Mouse (Mus musculus): Measurements from ENCODE around the gene E2f7. TPM values are rescaled to one million over a fixed set of nuclear protein-coding genes. Genes with fewer than 3 reads are reported as not detected.
"Not testable (repeated sequence)": the region's sequence is repeated elsewhere in the genome, so short reads cannot be mapped to it uniquely, and the experiment has no call there.

The E2f7 gene
- polyA plus RNA-seq, 1 experiment from 2014 or later: 8.3 TPM

DNA sequence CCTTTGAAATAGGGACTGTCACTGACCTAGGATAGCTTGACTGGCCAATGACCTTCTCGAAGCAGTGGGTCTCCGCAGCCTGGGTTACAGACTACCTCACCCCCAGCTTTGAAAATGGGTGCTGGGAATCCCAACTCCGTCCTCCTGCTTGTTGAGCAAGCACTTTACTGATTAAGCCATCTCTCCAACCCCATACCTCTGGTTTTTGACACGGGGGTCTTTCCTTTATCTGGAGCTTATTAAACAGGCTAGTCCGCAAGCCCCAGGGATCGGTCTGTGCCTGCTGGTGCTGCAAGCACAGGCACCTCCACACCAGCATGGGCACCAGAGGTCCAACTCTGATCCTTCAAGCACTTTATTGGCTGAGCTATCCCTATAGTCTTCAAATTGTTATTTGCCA lies 1.5 kb upstream of the E2f7 start:
- Histone ChIP-seq H3K36me3 (ENCODE audit: control insufficient read depth, insufficient read depth, low read length) (0 out of 2 replicates have a peak, but pooled peaks cover under 1% of the 10 kb centered on the region), H3K9ac (ENCODE audit: low read length) (no peak overlapping the region), H3K27ac (ENCODE audit: low read depth, low read length) (no peak overlapping the region), H3K4me1 (ENCODE audit: control insufficient read depth, insufficient read depth, low read length) (peaks cover 12% of the 10 kb centered on the region), H3K4me2 (ENCODE audit: low read length) (no peak overlapping the region), H3K9me3 (replicated peaks; ENCODE audit: control insufficient read depth, low read length) (no peaks in the 10 kb centered on the region), H3K27me3 (replicated peaks; ENCODE audit: control insufficient read depth, insufficient read depth, low read length) (no peaks in the 10 kb centered on the region), H3K4me3 (ENCODE audit: low read depth, low read length) (no peak overlapping the region)
- 84% methylated on average over 6 of the region's 6 CpGs for WGBS
- ATAC-seq: no peak
- DNase-seq (ENCODE audit: low spot score): no peak

DNA sequence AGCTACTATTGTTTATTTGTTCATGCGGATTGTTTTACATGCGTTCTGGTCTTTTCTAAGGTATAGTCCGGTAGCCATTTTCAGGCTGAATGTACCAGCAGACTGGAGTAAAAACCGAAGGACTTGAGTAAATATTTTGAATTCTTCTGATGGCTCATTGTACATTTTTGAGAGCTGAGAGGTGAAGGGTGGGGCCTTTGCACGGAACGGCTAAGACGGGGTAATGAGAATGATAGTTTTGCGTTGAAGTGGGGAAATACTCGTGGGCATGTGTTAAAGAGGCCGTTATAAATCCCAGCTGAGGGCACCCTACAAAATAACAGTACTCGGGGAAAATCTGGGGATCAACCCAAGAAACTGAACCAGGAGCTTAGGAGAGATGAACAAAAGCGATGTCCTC lies 1.1 kb upstream of the E2f7 start:
- DNase-seq (ENCODE audit: low spot score) (no peak), ATAC-seq (no peak)
- peak overlapping the region; percentile 79; the same call in 1 of the 2 replicates for H3K4me2 ChIP-seq (ENCODE audit: low read length)
- H3K27me3 ChIP-seq (replicated peaks; ENCODE audit: control insufficient read depth, insufficient read depth, low read length): no peaks in the 10 kb centered on the region
- 0 out of 2 replicates have a peak, but pooled peaks cover 5% of the 10 kb centered on the region for H3K36me3 ChIP-seq (ENCODE audit: control insufficient read depth, insufficient read depth, low read length)
- H3K4me1 ChIP-seq (ENCODE audit: control insufficient read depth, insufficient read depth, low read length): peaks cover 12% of the 10 kb centered on the region
- H3K9ac ChIP-seq (ENCODE audit: low read length): peak overlapping the region; percentile 93; the same call in 1 of the 2 replicates
- H3K27ac ChIP-seq (ENCODE audit: low read depth, low read length): peak overlapping the region; percentile 81; the same call in 1 of the 2 replicates
- H3K4me3 ChIP-seq (ENCODE audit: low read depth, low read length): peak overlapping the region; percentile 71; the same call in 1 of the 2 replicates
- H3K9me3 ChIP-seq (replicated peaks; ENCODE audit: control insufficient read depth, low read length): no peaks in the 10 kb centered on the region
- WGBS: 61% methylated on average over 12 of the region's 12 CpGs

DNA sequence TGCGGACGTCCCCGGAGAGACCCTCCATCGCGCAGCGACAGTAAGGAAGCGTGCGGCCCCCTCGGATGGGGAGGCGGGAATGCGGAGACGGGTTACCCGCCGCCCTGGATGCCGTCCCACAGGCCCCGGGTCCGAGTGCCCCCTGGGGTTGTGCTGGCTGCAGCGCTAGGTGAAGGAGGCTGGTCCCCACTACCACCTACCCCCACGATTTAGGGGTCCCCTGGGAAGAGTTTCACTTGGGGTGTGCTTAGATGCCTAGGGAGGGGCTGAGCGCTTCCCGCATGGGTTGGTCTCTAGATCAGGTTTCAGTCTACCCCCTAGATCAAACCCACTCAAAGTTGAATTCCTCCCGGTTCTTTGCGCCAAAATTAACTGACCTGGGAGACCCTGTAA lies 397 bp downstream of the E2f7 start:
- Histone ChIP-seq H3K9ac (ENCODE audit: low read length) (peak overlapping the region; percentile 93), H3K27ac (ENCODE audit: low read depth, low read length) (peak overlapping the region; percentile 81), H3K27me3 (replicated peaks; ENCODE audit: control insufficient read depth, insufficient read depth, low read length) (no peaks in the 10 kb centered on the region), H3K36me3 (ENCODE audit: control insufficient read depth, insufficient read depth, low read length) (peaks cover 14% of the 10 kb centered on the region; the same call in 1 of the 2 replicates), H3K4me3 (ENCODE audit: low read depth, low read length) (peak overlapping the region; percentile 71), H3K4me2 (ENCODE audit: low read length) (peak overlapping the region; percentile 79), H3K4me1 (ENCODE audit: control insufficient read depth, insufficient read depth, low read length) (peaks cover 12% of the 10 kb centered on the region), H3K9me3 (replicated peaks; ENCODE audit: control insufficient read depth, low read length) (no peaks in the 10 kb centered on the region)
- no peak for DNase-seq (ENCODE audit: low spot score)
- under 1% methylated on average over 23 of the region's 23 CpGs for WGBS
- no peak; the same call in 1 of the 2 replicates for ATAC-seq

DNA sequence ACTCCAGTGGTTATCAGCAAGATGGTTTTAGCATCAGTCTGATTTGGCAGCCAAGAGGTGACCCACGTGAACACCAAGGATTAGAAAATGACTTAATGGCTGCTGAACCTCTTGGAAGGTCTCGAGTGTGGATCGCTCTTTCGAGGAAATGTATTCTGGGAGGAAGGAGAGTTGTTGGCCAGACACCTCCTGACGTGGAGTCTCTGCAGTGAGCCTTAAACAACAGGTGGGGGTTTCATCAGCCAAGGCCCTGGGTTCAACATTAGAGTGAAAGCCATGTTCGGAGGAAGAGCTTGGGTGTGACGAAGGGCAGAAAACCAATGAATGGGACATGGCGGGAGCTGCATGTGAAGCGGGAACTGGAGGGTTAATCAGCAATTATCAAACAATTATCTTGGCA lies 3.8 kb downstream of the E2f7 start:
- DNase-seq (ENCODE audit: low spot score) (no peak), ATAC-seq (no peak)
- Histone ChIP-seq H3K4me2 (ENCODE audit: low read length) (no peak overlapping the region), H3K4me1 (ENCODE audit: control insufficient read depth, insufficient read depth, low read length) (peaks cover 12% of the 10 kb centered on the region), H3K27ac (ENCODE audit: low read depth, low read length) (no peak overlapping the region), H3K9me3 (replicated peaks; ENCODE audit: control insufficient read depth, low read length) (no peaks in the 10 kb centered on the region), H3K36me3 (ENCODE audit: control insufficient read depth, insufficient read depth, low read length) (peaks cover 38% of the 10 kb centered on the region), H3K4me3 (ENCODE audit: low read depth, low read length) (no peak overlapping the region), H3K9ac (ENCODE audit: low read length) (no peak overlapping the region), H3K27me3 (replicated peaks; ENCODE audit: control insufficient read depth, insufficient read depth, low read length) (no peaks in the 10 kb centered on the region)
- WGBS: 94% methylated on average over 9 of the region's 9 CpGs

DNA sequence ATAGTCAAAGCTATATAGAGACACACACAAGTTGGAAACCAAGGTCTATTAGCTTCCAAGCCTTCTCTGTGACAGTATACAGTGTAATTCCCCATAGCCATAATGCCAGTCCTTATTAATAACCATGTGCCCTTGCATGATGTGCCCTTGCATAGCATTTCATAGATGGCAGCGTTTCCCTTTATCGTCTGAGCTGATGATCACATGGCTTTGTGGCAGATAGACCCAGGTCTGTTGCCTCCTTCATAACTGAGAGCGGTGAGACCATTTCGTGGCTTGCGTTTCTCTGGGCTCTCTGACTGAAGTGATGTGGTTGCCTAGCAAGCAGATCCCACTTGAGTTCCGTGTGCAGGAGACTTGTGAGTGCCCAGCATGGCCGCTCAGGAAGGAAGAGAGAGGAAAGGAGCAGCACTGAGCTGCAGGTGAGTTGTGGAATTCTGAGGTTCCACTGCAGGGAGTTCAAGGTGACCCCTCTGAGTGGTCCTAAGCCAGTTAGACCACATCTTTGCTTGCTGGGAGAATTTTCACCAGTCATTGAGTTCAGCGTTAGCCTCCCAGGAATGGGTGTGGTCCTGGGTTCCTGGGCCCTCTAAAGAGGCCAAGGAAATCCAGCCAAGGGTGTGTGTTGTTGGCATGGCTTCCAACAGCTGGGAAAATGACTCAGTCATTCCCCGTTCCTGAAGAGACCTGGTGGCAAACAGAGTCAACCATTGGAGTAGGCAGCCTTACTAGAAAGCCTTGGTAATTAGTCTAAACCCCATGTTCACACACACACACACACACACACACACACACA lies 4.5 kb downstream of the E2f7 start:
- Histone ChIP-seq H3K4me3 (ENCODE audit: low read depth, low read length) (no peak overlapping the region), H3K36me3 (ENCODE audit: control insufficient read depth, insufficient read depth, low read length) (peaks cover 44% of the 10 kb centered on the region), H3K4me2 (ENCODE audit: low read length) (no peak overlapping the region), H3K27ac (ENCODE audit: low read depth, low read length) (no peak overlapping the region), H3K4me1 (ENCODE audit: control insufficient read depth, insufficient read depth, low read length) (peaks cover 12% of the 10 kb centered on the region), H3K9me3 (replicated peaks; ENCODE audit: control insufficient read depth, low read length) (no peaks in the 10 kb centered on the region), H3K9ac (ENCODE audit: low read length) (no peak overlapping the region), H3K27me3 (replicated peaks; ENCODE audit: control insufficient read depth, insufficient read depth, low read length) (no peaks in the 10 kb centered on the region)
- no peak for DNase-seq (ENCODE audit: low spot score)
- 93% methylated on average over 9 of the region's 9 CpGs for WGBS
- no peak for ATAC-seq

DNA sequence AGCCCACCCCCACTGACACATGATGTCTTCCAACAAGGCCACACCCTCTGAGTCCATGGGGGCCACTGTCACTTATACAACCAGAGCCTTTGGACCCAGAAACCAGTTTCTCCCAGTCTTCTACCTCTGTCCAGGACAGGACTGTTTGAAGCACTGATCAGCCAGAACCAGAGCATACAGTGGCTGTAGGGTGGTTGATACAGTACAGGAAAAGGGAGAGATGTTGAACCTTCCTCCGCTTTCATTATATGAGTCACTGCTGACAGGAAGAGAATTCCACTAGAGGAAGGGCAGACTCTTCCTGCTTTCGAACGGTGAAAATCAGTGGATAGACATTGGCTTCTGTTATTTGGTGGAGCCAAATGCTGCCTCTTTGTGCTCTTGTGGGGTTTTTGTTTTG lies 7.6 kb downstream of the E2f7 start:
- Histone ChIP-seq H3K4me3 (ENCODE audit: low read depth, low read length) (no peak overlapping the region), H3K27me3 (replicated peaks; ENCODE audit: control insufficient read depth, insufficient read depth, low read length) (no peaks in the 10 kb centered on the region), H3K9me3 (replicated peaks; ENCODE audit: control insufficient read depth, low read length) (no peaks in the 10 kb centered on the region), H3K4me2 (ENCODE audit: low read length) (no peak overlapping the region), H3K27ac (ENCODE audit: low read depth, low read length) (no peak overlapping the region), H3K36me3 (ENCODE audit: control insufficient read depth, insufficient read depth, low read length) (peaks cover 70% of the 10 kb centered on the region), H3K4me1 (ENCODE audit: control insufficient read depth, insufficient read depth, low read length) (no peaks in the 10 kb centered on the region), H3K9ac (ENCODE audit: low read length) (no peak overlapping the region)
- ATAC-seq (no peak), DNase-seq (ENCODE audit: low spot score) (no peak)
- WGBS: 88% methylated on average over 3 of the region's 3 CpGs

DNA sequence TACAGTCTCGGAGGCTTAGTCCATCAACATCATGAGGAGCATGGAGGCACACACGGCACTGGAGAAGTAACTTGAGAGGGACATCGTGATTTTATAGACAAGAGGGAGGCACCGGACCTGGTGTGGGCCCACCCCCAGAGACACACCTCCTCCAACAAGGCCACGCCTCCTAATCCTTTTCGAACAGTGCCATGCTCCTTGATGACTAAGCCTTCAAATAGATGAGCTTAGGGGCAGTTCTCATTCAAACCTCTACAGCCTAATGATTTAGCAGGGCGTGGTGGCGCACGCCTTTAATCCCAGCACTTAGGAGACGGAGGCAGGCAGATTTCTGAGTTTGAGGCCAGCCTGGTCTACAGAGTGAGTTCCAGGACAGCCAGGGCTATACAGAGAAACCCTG lies 10.3 kb downstream of the E2f7 start:
- Histone ChIP-seq H3K27me3 (replicated peaks; ENCODE audit: control insufficient read depth, insufficient read depth, low read length) (no peaks in the 10 kb centered on the region), H3K36me3 (ENCODE audit: control insufficient read depth, insufficient read depth, low read length) (peaks cover 66% of the 10 kb centered on the region), H3K9ac (ENCODE audit: low read length) (no peak overlapping the region), H3K4me2 (ENCODE audit: low read length) (no peak overlapping the region), H3K27ac (ENCODE audit: low read depth, low read length) (no peak overlapping the region), H3K9me3 (replicated peaks; ENCODE audit: control insufficient read depth, low read length) (no peaks in the 10 kb centered on the region), H3K4me1 (ENCODE audit: control insufficient read depth, insufficient read depth, low read length) (no peaks in the 10 kb centered on the region), H3K4me3 (ENCODE audit: low read depth, low read length) (no peak overlapping the region)
- WGBS: 97% methylated on average over 10 of the region's 10 CpGs
- ATAC-seq (no peak), DNase-seq (ENCODE audit: low spot score) (no peak)

DNA sequence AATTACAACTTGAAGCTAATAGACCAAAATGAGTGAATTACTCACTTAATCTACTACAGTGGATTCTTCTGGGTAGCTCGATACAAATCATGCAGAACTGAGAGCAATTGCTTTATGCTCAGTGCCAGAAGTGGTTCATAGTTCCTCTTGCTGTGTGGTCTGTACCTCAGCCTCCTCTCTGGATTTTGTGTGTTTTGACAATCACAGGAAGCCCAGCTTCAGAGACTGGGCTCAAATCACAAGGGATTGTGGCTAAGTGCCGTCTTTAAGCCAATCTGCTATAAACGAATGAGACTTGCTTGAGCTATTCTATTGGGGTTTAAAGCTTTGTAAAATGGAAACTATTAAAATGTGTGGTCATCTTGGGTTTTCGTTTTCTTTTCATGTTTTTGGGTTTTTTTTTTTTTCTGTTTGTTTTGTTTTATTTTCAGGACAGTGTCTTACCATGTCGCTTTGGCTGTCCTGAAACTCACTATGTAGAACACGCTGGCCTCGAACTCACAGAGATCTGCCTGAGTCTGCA lies 11.1 kb downstream of the E2f7 start:
- DNase-seq (ENCODE audit: low spot score): no peak
- WGBS: 95% methylated on average over 7 of the region's 7 CpGs

DNA sequence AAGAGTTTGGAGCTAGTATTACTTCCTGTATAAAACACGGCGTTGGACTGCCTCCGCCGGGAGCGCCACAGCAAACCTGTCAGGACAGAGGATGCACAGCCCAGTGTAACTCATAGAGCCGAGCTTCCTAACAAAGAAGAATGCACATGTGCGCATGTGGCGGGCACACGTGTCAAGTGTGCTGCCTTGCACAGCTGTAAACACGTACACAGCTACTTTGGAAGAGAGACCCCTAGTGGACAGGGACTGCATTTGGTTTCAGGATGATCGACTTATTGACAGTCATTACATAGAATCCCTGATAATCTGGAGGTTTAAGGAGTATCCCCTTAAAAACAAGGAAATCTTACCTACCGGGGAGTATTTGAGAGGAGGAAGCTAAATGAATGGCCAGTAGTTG lies 15.3 kb downstream of the E2f7 start:
- peaks cover 67% of the 10 kb centered on the region for H3K36me3 ChIP-seq (ENCODE audit: control insufficient read depth, insufficient read depth, low read length)
- not testable (repeated sequence) for H3K4me2 ChIP-seq (ENCODE audit: low read length); H3K9me3 ChIP-seq (replicated peaks; ENCODE audit: control insufficient read depth, low read length); H3K4me1 ChIP-seq (ENCODE audit: control insufficient read depth, insufficient read depth, low read length); H3K27ac ChIP-seq (ENCODE audit: low read depth, low read length); H3K4me3 ChIP-seq (ENCODE audit: low read depth, low read length); H3K9ac ChIP-seq (ENCODE audit: low read length); H3K27me3 ChIP-seq (replicated peaks; ENCODE audit: control insufficient read depth, insufficient read depth, low read length)
- ATAC-seq (peak; percentile 89), DNase-seq (ENCODE audit: low spot score) (peak; percentile 75)
- 60% methylated on average over 7 of the region's 12 CpGs for WGBS

More for the DNA sequence above, 11.1 kb downstream of the E2f7 start:
- ATAC-seq: no peak
- Histone ChIP-seq H3K27ac (ENCODE audit: low read depth, low read length) (no peak overlapping the region), H3K9me3 (replicated peaks; ENCODE audit: control insufficient read depth, low read length) (no peaks in the 10 kb centered on the region), H3K9ac (ENCODE audit: low read length) (no peak overlapping the region), H3K4me3 (ENCODE audit: low read depth, low read length) (no peak overlapping the region), H3K27me3 (replicated peaks; ENCODE audit: control insufficient read depth, insufficient read depth, low read length) (no peaks in the 10 kb centered on the region), H3K4me1 (ENCODE audit: control insufficient read depth, insufficient read depth, low read length) (no peaks in the 10 kb centered on the region), H3K36me3 (ENCODE audit: control insufficient read depth, insufficient read depth, low read length) (peaks cover 63% of the 10 kb centered on the region), H3K4me2 (ENCODE audit: low read length) (no peak overlapping the region)
